Mouse (Mus musculus) limb, embryonic 15.5 days (tissue): ENCODE measurements around the gene Gm21992. TPM values are rescaled to one million over a fixed set of nuclear protein-coding genes. Genes with fewer than 3 reads are reported as not detected.

Experiments
- ATAC-seq: fragments of 200-750 bp; cut with Nextera tagmentation; 2 replicates; pipeline ENCODE4 v1.8.0; 2017; ENCODE audit warnings: low read depth, moderate TSS enrichment; ENCODE audit not compliant: insufficient number of reproducible peaks, low FRiP score, low TSS enrichment
- H3K27ac ChIP-seq: fragments of 300-500 bp; sonication (generic); 2 replicates; pipeline ENCODE4 v1.5.1; 2015; ENCODE audit warnings: moderate library complexity, mild to moderate bottlenecking, inconsistent platforms
- H3K27me3 ChIP-seq: fragments of 300-500 bp; sonication (generic); 2 replicates; pipeline ENCODE4 v1.6.1; 2015; ENCODE audit warnings: inconsistent platforms
- H3K36me3 ChIP-seq: fragments of 300-500 bp; sonication (generic); 2 replicates; pipeline ENCODE4 v1.6.1; 2015; ENCODE audit warnings: inconsistent platforms
- H3K4me1 ChIP-seq: fragments of 300-500 bp; sonication (generic); 2 replicates; pipeline ENCODE4 v1.6.1; 2015; ENCODE audit warnings: inconsistent platforms
- H3K4me2 ChIP-seq: fragments of 300-500 bp; sonication (generic); 2 replicates; pipeline ENCODE4 v1.6.1; 2015; ENCODE audit warnings: mild to moderate bottlenecking, inconsistent platforms
- H3K4me3 ChIP-seq: fragments of 300-500 bp; sonication (generic); 2 replicates; pipeline ENCODE4 v1.5.1; 2015; ENCODE audit warnings: mild to moderate bottlenecking, inconsistent platforms
- H3K9ac ChIP-seq: fragments of 300-500 bp; sonication (generic); 2 replicates; pipeline ENCODE4 v1.6.1; 2015; ENCODE audit warnings: inconsistent platforms
- H3K9me3 ChIP-seq: fragments of 300-500 bp; sonication (generic); 2 replicates; pipeline ENCODE4 v1.6.1; 2016; ENCODE audit warnings: inconsistent platforms
- WGBS: fragments of 180-500 bp; shearing (Covaris S2); methylation state at CpG from one replicate; pipeline ENCODE4 v1.1.7; 2015; 5-methylcytosine and 5-hydroxymethylcytosine counted together
- polyA plus RNA-seq: library from polyadenylated mRNA; unstranded; fragments of >200 nt; fragmentation: Nextera tagmentation; extraction: Ambion mirVana; gene quantifications from 2 replicates; pipeline ENCODE4 v1.2.1, GENCODE M21; 2015

Gene Gm21992
- polyA plus RNA-seq, 1 experiment from 2014 or later = 31.5 TPM

DNA sequence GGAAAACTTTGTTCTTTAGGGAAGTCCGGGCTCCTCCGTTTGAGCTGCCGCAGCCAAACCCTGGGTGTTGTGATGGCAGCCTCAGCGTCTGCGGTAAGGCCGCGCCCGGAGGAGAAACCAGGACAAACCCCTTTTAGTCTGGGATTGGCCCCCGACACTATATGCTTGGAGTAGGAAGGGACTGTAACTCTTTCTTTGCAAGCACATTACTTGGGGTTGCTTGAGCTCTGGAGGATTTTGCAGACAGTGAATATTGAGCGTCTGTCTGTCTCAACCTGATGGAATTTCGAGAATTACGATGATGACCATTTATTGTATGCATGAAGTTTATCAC, 464 bp upstream of the Gm21992 start:
- Histone ChIP-seq H3K27me3 (no peaks in the 10 kb centered on the region), H3K9ac (peak overlapping the region; percentile 76), H3K9me3 (no peaks in the 10 kb centered on the region), H3K36me3 (no peaks in the 10 kb centered on the region), H3K4me2 (peak overlapping the region; percentile 80), H3K27ac (peak overlapping the region; percentile 97), H3K4me1 (peaks cover 22% of the 10 kb centered on the region), H3K4me3 (peak overlapping the region; percentile 87)
- peak; percentile 60 for ATAC-seq
- 3% methylated on average over 12 of the region's 12 CpGs for WGBS

DNA sequence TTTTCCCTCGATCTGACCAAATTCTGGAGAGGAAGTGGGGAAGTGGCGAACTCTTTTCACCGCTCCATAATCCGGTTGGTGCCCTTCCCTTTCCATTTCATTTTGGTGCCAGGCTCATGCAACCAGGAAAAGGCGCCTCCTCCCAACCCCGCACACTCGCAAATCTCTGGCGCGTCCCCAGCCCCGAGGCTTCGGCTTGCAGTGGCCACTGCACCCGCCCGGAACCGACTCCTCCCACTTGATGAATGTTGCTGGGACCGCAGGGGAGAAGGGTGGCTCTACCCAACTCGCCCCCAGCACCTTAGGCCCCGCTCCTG, 708 bp downstream of the Gm21992 start:
- no peaks in the 10 kb centered on the region for H3K27me3 ChIP-seq
- H3K4me2 ChIP-seq = peak overlapping the region; percentile 80
- no peaks in the 10 kb centered on the region for H3K9me3 ChIP-seq
- peak overlapping the region; percentile 97 for H3K27ac ChIP-seq
- H3K9ac ChIP-seq = peak overlapping the region; percentile 85
- no peak for ATAC-seq
- peak overlapping the region; percentile 87 for H3K4me3 ChIP-seq
- no peaks in the 10 kb centered on the region for H3K36me3 ChIP-seq
- WGBS = 1% methylated on average over 17 of the region's 17 CpGs
- peaks cover 22% of the 10 kb centered on the region for H3K4me1 ChIP-seq

- H3K4me3 ChIP-seq = peak overlapping the region; percentile 87
- no peak for ATAC-seq
- peak overlapping the region; percentile 80 for H3K4me2 ChIP-seq
- peaks cover 22% of the 10 kb centered on the region for H3K4me1 ChIP-seq
- no peaks in the 10 kb centered on the region for H3K9me3 ChIP-seq
- no peaks in the 10 kb centered on the region for H3K27me3 ChIP-seq
- peak overlapping the region; percentile 85 for H3K9ac ChIP-seq
- peak overlapping the region; percentile 97 for H3K27ac ChIP-seq
- no peaks in the 10 kb centered on the region for H3K36me3 ChIP-seq
- WGBS = under 1% methylated on average over 14 of the region's 14 CpGs
Observed at GRCm38 (mm10) chr19:4810309-4810708, 1.1 kb downstream of the Gm21992 start.

DNA sequence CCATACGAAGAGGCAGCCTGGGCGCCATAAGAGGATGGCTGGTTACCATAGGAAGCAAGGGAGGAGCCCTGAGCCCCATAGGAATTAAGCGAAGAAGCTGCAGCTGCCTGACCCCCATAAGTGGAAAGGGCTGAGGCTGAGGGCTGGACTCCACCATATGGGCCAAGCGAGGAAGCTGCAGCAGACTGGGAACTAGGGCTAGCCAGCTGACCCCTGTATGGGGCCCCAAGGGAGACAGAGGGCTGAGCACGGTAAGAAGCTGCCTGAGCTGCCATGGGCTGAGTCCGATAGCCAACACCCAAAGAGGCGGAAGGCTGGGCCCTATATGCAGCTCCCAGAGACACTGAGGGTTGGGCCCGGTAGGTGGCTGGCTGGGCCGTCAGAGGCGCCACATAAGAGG, 8.1 kb downstream of the Gm21992 start:
- ATAC-seq = no peak
- WGBS = 81% methylated on average over 10 of the region's 10 CpGs

GRCm38 (mm10) chr19:4802691-4803091, 8.7 kb downstream of the Gm21992 start:
- 97% methylated on average over 7 of the region's 7 CpGs for WGBS
- Histone ChIP-seq H3K4me1 (peaks cover 7% of the 10 kb centered on the region), H3K27me3 (no peaks in the 10 kb centered on the region), H3K4me2 (no peak overlapping the region), H3K27ac (no peak overlapping the region), H3K9me3 (no peaks in the 10 kb centered on the region), H3K36me3 (peaks cover 61% of the 10 kb centered on the region), H3K9ac (no peak overlapping the region), H3K4me3 (no peak overlapping the region)
- ATAC-seq = peak; percentile 4; the same call in 1 of the 2 replicates

More for the DNA sequence above, 8.1 kb downstream of the Gm21992 start:
- Histone ChIP-seq H3K4me2 (no peak overlapping the region), H3K4me3 (no peak overlapping the region), H3K27ac (no peak overlapping the region), H3K9me3 (no peaks in the 10 kb centered on the region), H3K36me3 (peaks cover 60% of the 10 kb centered on the region), H3K27me3 (no peaks in the 10 kb centered on the region), H3K9ac (no peak overlapping the region), H3K4me1 (peaks cover 12% of the 10 kb centered on the region)

GRCm38 (mm10) chr19:4799083-4799482, 12.3 kb downstream of the Gm21992 start:
- Histone ChIP-seq H3K4me2 (no peak overlapping the region), H3K4me1 (peaks cover 14% of the 10 kb centered on the region), H3K27me3 (no peaks in the 10 kb centered on the region), H3K9ac (no peak overlapping the region), H3K4me3 (no peak overlapping the region), H3K9me3 (no peaks in the 10 kb centered on the region), H3K36me3 (peaks cover 70% of the 10 kb centered on the region), H3K27ac (no peak overlapping the region)
- 94% methylated on average over 5 of the region's 5 CpGs for WGBS
- ATAC-seq = no peak

DNA sequence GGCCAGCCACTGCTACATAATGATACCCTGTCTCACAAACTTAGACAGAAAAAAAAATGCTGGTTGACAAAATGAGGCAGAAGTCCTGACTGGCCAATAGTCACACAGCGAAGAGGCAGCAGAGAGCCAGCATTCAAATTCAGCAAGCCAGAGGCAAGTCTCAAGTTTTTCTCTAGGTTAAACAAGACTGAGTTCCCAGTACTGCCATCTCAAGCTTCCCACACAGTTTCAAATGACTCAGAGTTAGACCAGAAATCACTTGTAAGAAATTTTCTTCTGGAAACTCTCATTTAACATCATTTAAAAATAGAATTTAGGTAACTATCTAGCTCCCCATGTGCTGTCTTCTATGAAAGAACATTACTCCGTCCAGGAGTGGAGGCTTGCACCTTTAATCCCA, 13.6 kb downstream of the Gm21992 start:
- Histone ChIP-seq H3K27ac (no peak overlapping the region), H3K9ac (no peak overlapping the region), H3K4me3 (no peak overlapping the region), H3K27me3 (no peaks in the 10 kb centered on the region), H3K9me3 (no peaks in the 10 kb centered on the region), H3K36me3 (peaks cover 58% of the 10 kb centered on the region), H3K4me2 (no peak overlapping the region), H3K4me1 (peaks cover 9% of the 10 kb centered on the region; the same call in 1 of the 2 replicates)
- no peak for ATAC-seq
- WGBS = 96% methylated on average over 2 of the region's 2 CpGs

GRCm38 (mm10) chr19:4795929-4796328, 15.5 kb downstream of the Gm21992 start:
- Histone ChIP-seq H3K9me3 (no peaks in the 10 kb centered on the region), H3K4me2 (no peak overlapping the region), H3K36me3 (peaks cover 50% of the 10 kb centered on the region), H3K27ac (no peak overlapping the region), H3K4me3 (no peak overlapping the region), H3K9ac (no peak overlapping the region), H3K27me3 (no peaks in the 10 kb centered on the region), H3K4me1 (peaks cover 24% of the 10 kb centered on the region)
- WGBS = 50% methylated on average over 1 of the region's 1 CpGs
- no peak for ATAC-seq

DNA sequence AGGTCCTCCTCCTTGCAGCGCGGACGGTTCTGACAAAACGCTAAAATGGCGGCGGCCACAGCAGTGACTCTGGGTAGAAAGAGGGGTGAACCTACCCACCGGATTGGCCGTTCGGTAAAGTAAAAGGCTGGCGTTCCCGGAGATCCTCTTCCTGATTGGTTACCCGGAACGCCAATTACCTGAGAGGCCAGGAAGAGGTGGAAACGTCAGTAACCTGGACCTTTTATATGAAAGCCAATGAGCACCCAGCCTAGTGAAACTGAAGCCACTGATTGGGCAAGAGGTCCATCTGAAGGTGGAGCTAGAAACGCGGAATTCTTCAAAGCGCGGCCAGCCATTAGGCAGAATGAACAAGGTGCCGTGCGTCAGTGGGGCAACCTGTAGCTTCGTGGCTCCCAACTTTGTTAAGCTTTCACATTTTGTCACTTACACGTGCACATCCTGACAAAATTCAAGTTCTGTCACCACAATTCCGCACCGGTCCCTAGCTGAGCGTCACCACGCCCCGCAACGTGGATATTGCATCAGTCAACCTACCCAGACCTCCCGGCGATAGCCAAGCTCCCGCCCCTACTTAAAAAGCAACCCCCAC, 17.5 kb downstream of the Gm21992 start, which contains the start of gene Rbm4:
TSS of gene Rbm4 (minus strand) at position 71 of the 592 bp plus-strand sequence.
- peak; percentile 97 for ATAC-seq
- peaks cover 36% of the 10 kb centered on the region for H3K4me1 ChIP-seq
- peak within 1 kb of the TSS; percentile 86 for H3K27ac ChIP-seq
- H3K36me3 ChIP-seq = peaks cover 44% of the 10 kb centered on the region
- peak within 1 kb of the TSS; percentile 74 for H3K4me3 ChIP-seq
- WGBS = under 1% methylated on average over 31 of the region's 31 CpGs
- H3K9ac ChIP-seq = peak within 1 kb of the TSS; percentile 57
- H3K4me2 ChIP-seq = peak within 1 kb of the TSS; percentile 69
- H3K9me3 ChIP-seq = no peaks in the 10 kb centered on the region
- H3K27me3 ChIP-seq = no peaks in the 10 kb centered on the region

- WGBS = under 1% methylated on average over 16 of the region's 16 CpGs
- peaks cover 36% of the 10 kb centered on the region for H3K4me1 ChIP-seq
- H3K4me2 ChIP-seq = peak overlapping the region; percentile 54
- no peaks in the 10 kb centered on the region for H3K27me3 ChIP-seq
- peak overlapping the region; percentile 86 for H3K27ac ChIP-seq
- peak overlapping the region; percentile 57 for H3K9ac ChIP-seq
- H3K4me3 ChIP-seq = peak overlapping the region; percentile 74
- 0 out of 2 replicates have a peak, but pooled peaks have one; percentile 3 for ATAC-seq
- no peaks in the 10 kb centered on the region for H3K9me3 ChIP-seq
- H3K36me3 ChIP-seq = peaks cover 43% of the 10 kb centered on the region
Observed at GRCm38 (mm10) chr19:4793281-4793830, 18.1 kb downstream of the Gm21992 start.

GRCm38 (mm10) chr19:4786313-4786712, 25.1 kb downstream of the Gm21992 start:
- H3K9me3 ChIP-seq = no peaks in the 10 kb centered on the region
- H3K4me2 ChIP-seq = no peak overlapping the region
- H3K36me3 ChIP-seq = peaks cover 79% of the 10 kb centered on the region
- 88% methylated on average over 2 of the region's 2 CpGs for WGBS
- no peak overlapping the region for H3K27ac ChIP-seq
- no peak for ATAC-seq
- H3K4me1 ChIP-seq = peaks cover 22% of the 10 kb centered on the region
- no peaks in the 10 kb centered on the region for H3K27me3 ChIP-seq
- H3K9ac ChIP-seq = no peak overlapping the region
- no peak overlapping the region for H3K4me3 ChIP-seq

DNA sequence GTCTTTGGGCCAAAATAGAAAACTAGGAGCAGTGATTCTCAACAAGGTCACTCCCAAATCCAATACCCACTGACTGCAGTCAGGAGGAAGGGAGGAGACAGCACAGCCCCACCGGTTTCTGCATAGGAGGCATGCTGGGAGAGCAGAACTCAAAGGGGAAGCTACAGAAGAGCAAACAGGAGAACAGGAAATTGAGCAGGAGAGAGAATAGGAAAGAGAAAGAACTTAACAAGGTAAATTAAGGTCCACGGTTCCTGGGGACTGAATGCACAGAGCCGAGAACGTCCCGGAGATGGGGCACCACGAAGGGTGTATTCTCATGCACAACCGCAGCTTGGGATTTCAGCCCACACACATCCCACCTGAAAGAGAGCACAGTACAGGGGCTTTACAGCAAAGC, 26.2 kb downstream of the Gm21992 start:
- H3K27me3 ChIP-seq = no peaks in the 10 kb centered on the region
- peaks cover 11% of the 10 kb centered on the region for H3K4me1 ChIP-seq
- H3K4me3 ChIP-seq = no peak overlapping the region
- H3K4me2 ChIP-seq = no peak overlapping the region
- H3K9me3 ChIP-seq = no peaks in the 10 kb centered on the region
- H3K9ac ChIP-seq = no peak overlapping the region
- H3K36me3 ChIP-seq = peaks cover 75% of the 10 kb centered on the region
- WGBS = 88% methylated on average over 7 of the region's 7 CpGs
- no peak overlapping the region for H3K27ac ChIP-seq
- no peak for ATAC-seq
